Mouse (Mus musculus): ENCODE measurements at regions not wholly inside any gene's neighbourhood (a gene's known extent, or its start where the extent isn't known, plus 50 kb on each side); places are given as distances from the start of the nearest gene placed in this dataset.

DNA sequence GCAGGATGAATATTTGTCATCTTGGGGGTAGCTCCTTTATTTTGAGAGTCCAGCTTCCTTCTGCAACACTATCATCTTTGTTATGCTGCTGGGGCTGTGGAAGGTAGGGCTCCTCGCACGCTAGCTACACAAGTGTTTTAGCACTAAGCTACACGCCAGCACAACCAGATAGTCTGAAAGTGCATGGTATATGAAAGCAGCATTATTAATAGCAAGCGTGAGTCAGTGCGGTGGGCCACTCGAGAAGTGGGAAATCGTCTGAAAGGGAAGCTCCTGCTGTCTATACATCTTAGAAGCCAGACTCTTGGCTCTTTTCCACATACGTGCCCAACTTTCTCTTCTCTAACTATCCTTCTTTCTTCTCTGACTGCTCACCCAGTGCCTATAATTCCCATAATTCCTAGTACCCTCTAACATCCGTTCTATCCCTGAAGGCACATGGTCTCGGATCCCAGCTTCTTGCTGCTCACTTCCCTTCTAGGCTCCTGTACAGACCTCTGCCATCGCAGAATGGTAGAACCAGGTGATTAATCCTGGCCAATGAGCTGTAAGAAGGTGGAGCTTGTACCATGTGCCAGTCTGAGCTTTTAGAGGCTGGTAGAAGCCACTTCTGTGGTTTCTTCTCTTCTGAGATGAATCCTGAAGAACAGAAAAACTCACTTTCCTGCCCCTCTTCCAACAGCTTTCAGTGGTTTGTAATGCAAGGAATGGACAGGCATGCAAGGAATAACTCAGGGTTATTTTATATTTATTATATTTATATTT, 55.5 kb downstream of the E030025P04Rik start:
- DNase-seq (ENCODE audit: low spot score in 2 of 2) = no peak

GRCm38 (mm10) chr11:109081957-109082356, 62.2 kb downstream of the E030025P04Rik start:
- no peak for DNase-seq (ENCODE audit: low spot score in 2 of 2)

- DNase-seq (ENCODE audit: low spot score in 2 of 2) = no peak
Observed at GRCm38 (mm10) chr11:109081454-109081853, 62.7 kb downstream of the E030025P04Rik start.

- no peak for DNase-seq (ENCODE audit: low spot score in 2 of 2)
Observed at GRCm38 (mm10) chr11:109080847-109081415, 63.2 kb downstream of the E030025P04Rik start.

GRCm38 (mm10) chr11:109079466-109079865, 64.7 kb downstream of the E030025P04Rik start:
- no peak for DNase-seq (ENCODE audit: low spot score in 2 of 2)

DNA sequence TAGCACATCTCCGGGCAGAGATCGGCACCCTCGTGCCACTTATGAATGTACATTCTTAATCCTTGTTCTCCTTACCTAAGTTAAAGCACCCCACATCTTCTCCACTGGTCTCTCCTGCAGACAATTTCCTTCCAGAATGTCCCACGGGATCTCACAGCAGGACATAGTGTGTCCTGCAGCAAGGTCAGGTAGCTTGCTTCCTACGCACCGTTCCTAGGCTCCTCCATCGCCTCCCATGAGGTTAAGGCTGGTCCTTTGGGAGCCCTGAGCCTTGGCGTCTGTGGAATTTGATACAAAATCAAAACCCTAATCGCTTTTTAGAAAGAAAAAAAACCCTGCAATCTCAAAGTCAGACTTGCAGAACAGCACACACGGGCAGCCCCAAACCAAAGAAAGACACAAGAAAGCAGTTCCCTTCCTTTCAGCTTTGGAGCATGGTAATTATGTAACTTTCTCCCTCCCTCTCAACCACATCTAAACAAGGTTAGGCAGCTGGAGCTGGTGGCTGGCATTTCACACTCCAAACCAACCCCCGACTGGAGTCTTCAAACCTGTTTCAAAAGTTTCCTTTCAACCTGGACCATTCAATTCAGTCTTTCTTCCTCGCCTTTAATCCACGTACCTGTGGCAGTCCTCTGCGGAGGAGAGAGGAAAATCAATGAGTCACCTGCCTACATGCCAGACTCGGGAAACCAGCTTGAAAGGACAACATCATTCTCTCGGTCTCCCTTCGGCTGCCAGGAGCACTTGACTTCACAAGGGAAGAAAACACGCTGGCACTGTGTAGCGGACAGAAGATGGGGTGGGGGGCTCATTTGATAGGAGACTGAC, 67.4 kb downstream of the E030025P04Rik start:
- DNase-seq (ENCODE audit: low spot score in 2 of 2) = no peak

GRCm38 (mm10) chr11:109071340-109071739, 72.8 kb downstream of the E030025P04Rik start:
- no peak for DNase-seq (ENCODE audit: low spot score in 2 of 2)

- DNase-seq (ENCODE audit: low spot score in 2 of 2) = no peak
Observed at GRCm38 (mm10) chr11:109070412-109070811, 73.8 kb downstream of the E030025P04Rik start.

DNA sequence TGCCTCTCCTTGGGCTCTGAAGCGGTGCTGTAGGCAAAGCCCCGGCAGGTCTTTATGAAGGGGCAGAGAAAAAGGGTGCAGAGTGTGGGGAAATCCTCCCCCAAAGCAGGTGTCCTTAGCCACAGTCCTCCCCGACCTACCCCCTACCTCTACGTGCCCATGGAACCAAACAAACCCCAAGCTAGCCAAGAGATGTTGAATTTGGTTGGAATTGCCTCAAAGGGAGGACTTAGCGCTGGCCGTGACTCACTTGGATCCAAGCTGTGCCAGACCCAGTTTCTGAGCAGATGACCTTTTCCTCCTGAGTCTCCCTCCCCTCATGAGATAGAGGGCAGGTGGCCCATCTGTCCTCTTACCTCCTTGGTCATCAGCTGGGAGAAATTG, 74.9 kb downstream of the E030025P04Rik start:
- DNase-seq (ENCODE audit: low spot score in 2 of 2) = no peak

GRCm38 (mm10) chr11:109068371-109069325, 75.5 kb downstream of the E030025P04Rik start:
- DNase-seq (ENCODE audit: low spot score in 2 of 2) = no peak

DNA sequence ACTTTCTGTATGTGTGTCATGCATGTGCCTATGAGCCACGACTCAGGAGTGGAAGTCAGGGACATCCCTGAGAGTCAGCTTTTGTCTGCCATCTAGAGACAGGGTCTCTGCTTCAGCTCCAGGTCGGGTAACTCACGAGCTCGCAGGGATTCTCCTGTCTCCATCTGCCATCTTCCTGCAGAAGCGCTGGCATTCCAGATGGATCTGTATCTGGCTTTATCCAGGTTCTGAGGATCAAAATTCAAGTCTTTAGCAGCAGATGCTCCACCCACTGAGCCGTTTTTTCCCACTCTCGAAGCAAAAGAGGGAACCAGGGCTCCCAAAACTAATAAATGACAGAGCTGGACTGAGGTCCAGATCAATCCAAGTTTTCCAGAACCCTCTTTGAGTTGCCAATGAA, 76.4 kb downstream of the E030025P04Rik start:
- DNase-seq (ENCODE audit: low spot score in 2 of 2) = no peak

- no peak for DNase-seq (ENCODE audit: low spot score in 2 of 2)
Observed at GRCm38 (mm10) chr11:109061971-109062370, 82.2 kb downstream of the E030025P04Rik start.

DNA sequence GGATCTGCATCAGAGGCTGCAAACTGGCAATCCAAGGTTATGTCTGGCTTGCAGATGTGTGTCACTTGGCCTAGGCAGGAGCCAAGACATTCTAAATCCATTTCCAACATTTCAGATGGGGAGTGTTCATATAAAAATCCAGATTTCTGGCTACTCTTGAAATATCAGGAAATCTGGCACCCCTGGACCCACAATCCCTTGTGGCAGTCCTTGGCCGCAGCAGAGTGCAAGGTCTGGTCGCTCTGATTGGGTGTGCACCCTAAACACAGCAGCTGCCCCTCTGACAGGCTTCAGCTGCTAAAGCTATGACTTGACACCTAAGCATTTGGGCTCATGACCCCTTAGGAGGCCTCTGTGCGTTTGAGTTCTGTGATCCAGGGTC, 83.7 kb downstream of the E030025P04Rik start:
- no peak for DNase-seq (ENCODE audit: low spot score in 2 of 2)

GRCm38 (mm10) chr11:109059863-109060526, 84.2 kb downstream of the E030025P04Rik start:
- DNase-seq (ENCODE audit: low spot score in 2 of 2) = no peak

DNA sequence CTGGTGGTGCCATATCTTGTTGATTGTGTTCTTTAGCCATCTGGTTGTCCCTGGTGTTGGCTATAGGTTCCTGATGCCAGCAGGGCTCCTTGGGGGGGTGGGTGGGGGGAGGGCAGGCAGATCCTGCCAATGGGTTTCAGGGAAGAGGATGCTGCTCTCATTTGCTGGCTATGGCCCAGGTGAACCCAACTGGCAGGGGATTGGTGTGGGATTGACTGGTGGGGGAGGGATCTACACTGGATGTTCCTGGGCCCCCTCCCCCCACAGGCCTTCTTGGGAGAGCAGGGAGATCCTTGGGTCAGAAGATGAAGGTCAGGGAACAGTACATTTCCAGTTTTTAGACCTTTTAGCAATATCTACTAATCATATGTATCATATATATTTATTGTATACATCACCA, 86.1 kb downstream of the E030025P04Rik start:
- DNase-seq (ENCODE audit: low spot score in 2 of 2) = no peak

- DNase-seq (ENCODE audit: low spot score in 2 of 2) = no peak
Observed at GRCm38 (mm10) chr11:109048257-109049101, 95.7 kb downstream of the E030025P04Rik start.

DNA sequence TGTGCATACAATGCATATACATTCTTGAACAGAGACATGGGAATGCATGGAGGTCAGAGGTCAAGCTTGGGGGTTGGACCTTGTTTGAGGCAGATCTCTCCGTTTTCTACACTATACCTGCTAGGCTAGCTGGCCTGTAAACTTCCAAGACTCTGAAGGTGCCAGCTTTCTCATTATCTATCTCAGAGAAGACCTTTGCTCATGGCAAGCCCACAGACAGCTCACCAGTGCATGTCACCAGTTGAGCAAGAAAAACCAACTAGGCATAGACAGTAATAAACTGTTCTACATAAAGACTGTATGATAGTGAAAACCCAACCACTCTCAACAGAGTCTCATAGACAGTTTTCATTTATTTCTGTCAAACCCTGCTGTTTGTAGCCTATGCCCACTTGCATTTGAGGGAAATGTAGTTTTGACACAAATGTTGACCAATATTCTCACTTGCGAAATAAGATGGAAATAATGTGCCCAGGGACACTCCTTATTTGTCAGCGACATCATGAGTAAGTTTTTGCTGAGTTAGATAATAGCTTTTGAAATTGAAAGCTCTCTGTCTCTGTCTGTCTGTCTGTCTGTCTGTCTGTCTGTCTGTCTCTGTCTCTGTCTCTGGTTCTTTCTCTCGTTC, 96.6 kb downstream of the E030025P04Rik start:
- no peak for DNase-seq (ENCODE audit: low spot score in 2 of 2)

DNA sequence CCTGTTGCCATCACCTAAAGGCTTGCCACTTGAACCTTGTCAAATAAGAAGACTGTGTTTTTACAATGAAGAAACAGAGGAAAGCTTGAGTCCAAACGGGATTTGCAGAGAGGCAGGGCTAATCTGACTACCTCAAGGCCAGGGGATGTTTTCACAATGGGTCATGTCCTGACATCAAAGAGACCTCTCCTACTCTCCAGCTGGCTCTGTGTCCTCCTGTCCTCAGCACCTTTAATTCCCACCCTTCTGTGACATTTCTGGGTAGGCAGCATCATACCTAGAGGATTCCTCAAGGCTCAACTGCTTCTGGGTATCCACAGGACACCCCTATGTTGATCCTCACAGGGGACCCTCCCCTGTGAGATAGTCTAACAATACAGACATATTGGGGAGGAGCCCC, 97.7 kb downstream of the E030025P04Rik start:
- DNase-seq (ENCODE audit: low spot score in 2 of 2) = no peak

GRCm38 (mm10) chr11:109040519-109040916, 103.7 kb downstream of the E030025P04Rik start:
- no peak for DNase-seq (ENCODE audit: low spot score in 2 of 2)

All from gastrocnemius, adult 8-10 months (tissue).